Mouse (Mus musculus) C2C12 (cell line): ENCODE results near the gene Golga3. TPM values are rescaled to one million over a fixed set of nuclear protein-coding genes. Genes with fewer than 3 reads are reported as not detected.

Source experiments
- H3K27me3 ChIP-seq: one replicate; pipeline ENCODE4 v1.6.1; 2011; ENCODE audit not compliant: control insufficient read depth, insufficient read depth, insufficient read length
- H3K36me3 ChIP-seq: one replicate; pipeline ENCODE4 v1.6.1; 2011; ENCODE audit not compliant: control insufficient read depth, insufficient read depth
- H3K4me3 ChIP-seq: one replicate; pipeline ENCODE4 v1.5.1; 2011; ENCODE audit warnings: mild to moderate bottlenecking, control low read depth; ENCODE audit not compliant: poor library complexity, insufficient read depth, severe bottlenecking
- H3K79me2 ChIP-seq: one replicate; pipeline ENCODE4 v1.6.1; 2011; ENCODE audit not compliant: control insufficient read depth, insufficient read depth
- H3K79me3 ChIP-seq: one replicate; pipeline ENCODE4 v1.6.1; 2011; ENCODE audit warnings: low read depth, control low read depth
- H3ac ChIP-seq: one replicate; pipeline ENCODE3; 2011; ENCODE audit warnings: low read depth; ENCODE audit not compliant: control insufficient read depth, insufficient read length
- CEBPB ChIP-seq: IDR thresholded peaks from one replicate; pipeline ENCODE4 v1.6.1; 2011; ENCODE audit warnings: low read depth, mild to moderate bottlenecking, control low read depth, moderate library complexity
- CTCF ChIP-seq: IDR thresholded peaks from one replicate; pipeline ENCODE4 v1.5.1; 2011; ENCODE audit not compliant: control insufficient read depth, insufficient read depth, insufficient read length
- FOSL1 ChIP-seq: IDR thresholded peaks from one replicate; pipeline ENCODE4 v1.8.0; 2011; ENCODE audit warnings: mild to moderate bottlenecking, low read length; ENCODE audit not compliant: poor library complexity, insufficient read depth, severe bottlenecking
- MAX ChIP-seq: IDR thresholded peaks from one replicate; pipeline ENCODE4 v1.6.1; 2011; ENCODE audit warnings: mild to moderate bottlenecking, control low read depth
- MYOD1 ChIP-seq: IDR thresholded peaks from one replicate; pipeline ENCODE4 v1.6.1; 2011; ENCODE audit warnings: low read depth; ENCODE audit not compliant: control insufficient read depth, insufficient read length
- MYOG ChIP-seq: IDR thresholded peaks from one replicate; pipeline ENCODE4 v1.6.1; 2011; ENCODE audit not compliant: control insufficient read depth, insufficient read length; ENCODE audit errors: extremely low read depth
- USF1 ChIP-seq: IDR thresholded peaks from one replicate; pipeline ENCODE4 v1.6.1; 2011; ENCODE audit warnings: low read depth, mild to moderate bottlenecking, control low read depth, moderate library complexity
- polyA plus RNA-seq: library from polyadenylated mRNA; unstranded; fragments of >200 nt; fragmentation: generic; extraction: Trizol; gene quantifications from one replicate; pipeline ENCODE4 v1.2.1, GENCODE M21; 2012; ENCODE audit warnings: missing spikeins

Golga3 gene
- polyA plus RNA-seq, 1 experiment, result 12.5 TPM

GRCm38 (mm10) chr5:110225056-110225455 is 48.6 kb downstream of the Golga3 start:
- H3ac ChIP-seq, result no peak overlapping the region
- H3K79me3 ChIP-seq, result no peaks in the 10 kb centered on the region
- TF ChIP-seq USF1, result no peak
- TF ChIP-seq FOSL1, result no peak
- TF ChIP-seq MYOG, result no peak
- TF ChIP-seq MAX, result no peak
- TF ChIP-seq CEBPB, result no peak
- TF ChIP-seq CTCF, result no peak
- TF ChIP-seq MYOD1, result no peak
- no peak overlapping the region for H3K4me3 ChIP-seq
- peaks cover 50% of the 10 kb centered on the region for H3K36me3 ChIP-seq
- H3K27me3 ChIP-seq, result no peaks in the 10 kb centered on the region
- H3K79me2 ChIP-seq, result no peaks in the 10 kb centered on the region

GRCm38 (mm10) chr5:110227336-110227883 is 50.9 kb downstream of the Golga3 start:
- no peak overlapping the region for H3ac ChIP-seq
- peaks cover 15% of the 10 kb centered on the region for H3K79me2 ChIP-seq
- peaks cover 29% of the 10 kb centered on the region for H3K36me3 ChIP-seq
- H3K27me3 ChIP-seq, result no peaks in the 10 kb centered on the region
- TF ChIP-seq USF1, result no peak
- TF ChIP-seq MYOG, result no peak
- TF ChIP-seq MYOD1, result no peak
- no peak for TF ChIP-seq CTCF
- H3K4me3 ChIP-seq, result no peak overlapping the region
- H3K79me3 ChIP-seq, result peaks cover 10% of the 10 kb centered on the region

- no peak for TF ChIP-seq USF1
- no peak for TF ChIP-seq CTCF
- TF ChIP-seq MYOD1, result no peak
- TF ChIP-seq MAX, result no peak
- TF ChIP-seq FOSL1, result no peak
- TF ChIP-seq MYOG, result no peak
- Histone ChIP-seq H3K79me3 (peaks cover 29% of the 10 kb centered on the region), H3K36me3 (peaks cover 18% of the 10 kb centered on the region), H3ac (peak overlapping the region; percentile 56), H3K79me2 (peaks cover 39% of the 10 kb centered on the region), H3K27me3 (no peaks in the 10 kb centered on the region), H3K4me3 (peak overlapping the region; percentile 75)
Observed at GRCm38 (mm10) chr5:110230401-110230779, 53.9 kb downstream of the Golga3 start.

- TF ChIP-seq MAX, result peak; percentile 99
- TF ChIP-seq USF1, result no peak
- Histone ChIP-seq H3K4me3 (peak within 1 kb of the TSS; percentile 75), H3K36me3 (peaks cover 21% of the 10 kb centered on the region), H3K79me3 (peaks cover 29% of the 10 kb centered on the region), H3ac (peak within 1 kb of the TSS; percentile 98), H3K79me2 (peaks cover 39% of the 10 kb centered on the region), H3K27me3 (no peaks in the 10 kb centered on the region)
Observed at GRCm38 (mm10) chr5:110230780-110231461, 54.4 kb downstream of the Golga3 start, which contains the start of gene Ankle2. Ankle2 (plus strand) TSS chr5:110231004.

- Histone ChIP-seq H3ac (no peak overlapping the region), H3K27me3 (no peaks in the 10 kb centered on the region), H3K79me3 (peaks cover 29% of the 10 kb centered on the region), H3K79me2 (peaks cover 39% of the 10 kb centered on the region), H3K4me3 (peak overlapping the region; percentile 75), H3K36me3 (peaks cover 26% of the 10 kb centered on the region)
- TF ChIP-seq MYOG (no peak), FOSL1 (no peak), MYOD1 (no peak), CTCF (no peak)
Observed at GRCm38 (mm10) chr5:110231638-110232037, 55.1 kb downstream of the Golga3 start.

- Histone ChIP-seq H3K36me3 (peaks cover 25% of the 10 kb centered on the region), H3K4me3 (no peak overlapping the region)
- TF ChIP-seq FOSL1 (no peak), MAX (no peak), MYOD1 (no peak), USF1 (no peak), CTCF (no peak), CEBPB (no peak), MYOG (no peak)
Observed at GRCm38 (mm10) chr5:110232346-110232745, 55.8 kb downstream of the Golga3 start.

More at GRCm38 (mm10) chr5:110232346-110232745, 55.8 kb downstream of the Golga3 start:
- Histone ChIP-seq H3K79me3 (peaks cover 29% of the 10 kb centered on the region), H3K27me3 (no peaks in the 10 kb centered on the region), H3K79me2 (peaks cover 39% of the 10 kb centered on the region), H3ac (no peak overlapping the region)
